10 mouse cellular contexts compared by ENCODE assay signal in genomic region chr9:67573683-67573979, GRCm38 (mm10). TPM values are rescaled to one million over a fixed set of nuclear protein-coding genes. Genes with fewer than 3 reads are reported as not detected.
DNase-seq lines count a peak whose midpoint lies in the region; ATAC-seq lines count a peak whose summit lies in the region.
"Had no signal": no experiment of that assay in that cellular context is flagged by ENCODE, and none has a peak within 500 bp of the region (broad histone marks: within the 10 kb centered on the region; RNA-seq: fewer than 3 reads in every experiment).

No protein-coding gene starts in this region.

- H3K9me3 ChIP-seq in forebrain, embryonic 10.5 days, result no peaks in the 10 kb centered on the region
- no peaks in the 10 kb centered on the region for H3K9me3 ChIP-seq in forebrain, embryonic 11.5 days (ENCODE audit: control insufficient read depth, low read length)
- no peaks in the 10 kb centered on the region for H3K9me3 ChIP-seq in hindbrain, embryonic 12.5 days (replicated peaks)
- H3K9me3 ChIP-seq in neural tube, embryonic 14.5 days (ENCODE audit: control insufficient read depth, low read length), result no peaks in the 10 kb centered on the region
- H3K9me3 ChIP-seq: limb, embryonic 12.5 days had no signal

- H3K27ac ChIP-seq in forebrain, embryonic 10.5 days, result peak overlapping the region; percentile 70; the same call in 1 of the 2 replicates
- no peak overlapping the region for H3K27ac ChIP-seq in forebrain, embryonic 11.5 days (ENCODE audit: low read depth, low read length)
- peak overlapping the region; percentile 64; the same call in 1 of the 2 replicates for H3K27ac ChIP-seq in hindbrain, embryonic 12.5 days
- H3K27ac ChIP-seq in neural tube, embryonic 14.5 days (ENCODE audit: low read depth, low read length), result peak overlapping the region; percentile 50; the same call in 1 of the 2 replicates
- H3K27ac ChIP-seq: limb, embryonic 12.5 days had no signal

- H3K9ac ChIP-seq in forebrain, embryonic 11.5 days (ENCODE audit: low read length), result no peak overlapping the region; the same call in 1 of the 2 replicates
- H3K9ac ChIP-seq in hindbrain, embryonic 12.5 days, result no peak overlapping the region
- H3K9ac ChIP-seq in neural tube, embryonic 14.5 days (replicated peaks; ENCODE audit: low read depth, low read length), result no peak overlapping the region
- H3K9ac ChIP-seq: limb, embryonic 12.5 days had no signal

- no peaks in the 10 kb centered on the region for H3K36me3 ChIP-seq in forebrain, embryonic 10.5 days (replicated peaks)
- no peaks in the 10 kb centered on the region for H3K36me3 ChIP-seq in forebrain, embryonic 11.5 days (ENCODE audit: control insufficient read depth, insufficient read depth, low read length)
- H3K36me3 ChIP-seq in hindbrain, embryonic 12.5 days, result no peaks in the 10 kb centered on the region
- H3K36me3 ChIP-seq in neural tube, embryonic 14.5 days (ENCODE audit: control insufficient read depth, insufficient read depth, low read length), result no peaks in the 10 kb centered on the region
- H3K36me3 ChIP-seq: limb, embryonic 12.5 days had no signal

- peaks cover 27% of the 10 kb centered on the region for H3K4me1 ChIP-seq in forebrain, embryonic 10.5 days
- peaks cover 13% of the 10 kb centered on the region; the same call in 1 of the 2 replicates for H3K4me1 ChIP-seq in forebrain, embryonic 11.5 days (replicated peaks; ENCODE audit: control insufficient read depth, insufficient read depth, low read length)
- H3K4me1 ChIP-seq in hindbrain, embryonic 12.5 days, result peaks cover 28% of the 10 kb centered on the region
- H3K4me1 ChIP-seq in neural tube, embryonic 14.5 days (ENCODE audit: control insufficient read depth, insufficient read depth, low read length), result peaks cover 16% of the 10 kb centered on the region; the same call in 1 of the 2 replicates

- DNase-seq in forebrain, embryonic 10.5 days (ENCODE audit: extremely low spot score, low spot score), result no peak
- no peak for DNase-seq in forebrain, embryonic 11.5 days (ENCODE audit: low spot score)
- peak; percentile 32 for DNase-seq in lung, postnatal 10 days
- DNase-seq in lung, adult 18-20 months, result no peak
- DNase-seq in thymus, postnatal 14 days, result no peak

- H3K27me3 ChIP-seq in forebrain, embryonic 10.5 days (ENCODE audit: poor library complexity, severe bottlenecking), result no peaks in the 10 kb centered on the region
- H3K27me3 ChIP-seq in forebrain, embryonic 11.5 days (ENCODE audit: control insufficient read depth, insufficient read depth, low read length), result no peaks in the 10 kb centered on the region
- H3K27me3 ChIP-seq in hindbrain, embryonic 12.5 days, result no peaks in the 10 kb centered on the region
- H3K27me3 ChIP-seq in neural tube, embryonic 14.5 days (ENCODE audit: control insufficient read depth, insufficient read depth, low read length), result no peaks in the 10 kb centered on the region
- H3K27me3 ChIP-seq: limb, embryonic 12.5 days had no signal

- no peak for ATAC-seq in forebrain, embryonic 11.5 days (replicated peaks; ENCODE audit: low FRiP score)
- ATAC-seq in hindbrain, embryonic 12.5 days (ENCODE audit: low FRiP score), result no peak
- no peak for ATAC-seq in neural tube, embryonic 14.5 days (ENCODE audit: low read depth)
- no peak for ATAC-seq in erythroblast, adult 5-6 weeks (replicated peaks; ENCODE audit: low FRiP score, poor library complexity, severe bottlenecking)

- no peak overlapping the region for H3K4me2 ChIP-seq in forebrain, embryonic 11.5 days (ENCODE audit: low read depth, low read length, severe bottlenecking)
- H3K4me2 ChIP-seq in hindbrain, embryonic 12.5 days (replicated peaks), result no peak overlapping the region
- no peak overlapping the region for H3K4me2 ChIP-seq in neural tube, embryonic 14.5 days (ENCODE audit: low read depth, low read length)
- H3K4me2 ChIP-seq: limb, embryonic 12.5 days had no signal

- H3K4me3 ChIP-seq in forebrain, embryonic 10.5 days, result no peak overlapping the region
- H3K4me3 ChIP-seq in forebrain, embryonic 11.5 days (ENCODE audit: low read depth, low read length), result no peak overlapping the region
- H3K4me3 ChIP-seq in hindbrain, embryonic 12.5 days, result no peak overlapping the region
- no peak overlapping the region for H3K4me3 ChIP-seq in neural tube, embryonic 14.5 days (ENCODE audit: low read depth, low read length)
- H3K4me3 ChIP-seq: limb, embryonic 12.5 days had no signal

- 45% methylated on average over 3 of the region's 3 CpGs for WGBS in forebrain, embryonic 10.5 days
- 46% methylated on average over 3 of the region's 3 CpGs for WGBS in forebrain, embryonic 11.5 days
- 33% methylated on average over 3 of the region's 3 CpGs for WGBS in hindbrain, embryonic 12.5 days
- WGBS in neural tube, embryonic 14.5 days, result 46% methylated on average over 3 of the region's 3 CpGs

RNA-seq across cellular contexts. Expression of gene Tln2, which starts 14.1 kb away (rescaled TPM):
- polyA plus RNA-seq in forebrain, embryonic 10.5 days (2016; fragmentation: Nextera tagmentation; extraction: Ambion mirVana), result 27.6 and 30.0 TPM in 2 replicates
- polyA plus RNA-seq in forebrain, embryonic 11.5 days (2014; fragmentation: Nextera tagmentation; extraction: Ambion mirVana), result 19.2 and 22.9 TPM in 2 replicates
- 24.4 and 28.8 TPM in 2 replicates for polyA plus RNA-seq in hindbrain, embryonic 12.5 days (2016; fragmentation: Nextera tagmentation; extraction: Ambion mirVana)
- polyA plus RNA-seq in neural tube, embryonic 14.5 days (2014; fragmentation: Nextera tagmentation; extraction: Ambion mirVana), result 52.5 and 66.6 TPM in 2 replicates
- not detected in 2 replicates for total RNA-seq in erythroblast, adult 5-6 weeks (2015; ENCODE audit: low replicate concordance)
- 0.14 and 0.51 TPM in 2 replicates for total RNA-seq in erythroblast, adult 5-6 weeks (2017; ENCODE audit: low replicate concordance)
- total RNA-seq: monocyte, adult 5-6 weeks had no signal
